Mouse (Mus musculus) yolk sac, embryonic 10.5 days (tissue): ENCODE data around the gene Cacnb3.

ENCODE experiments used
- DNase-seq: peaks from one replicate; pipeline ENCODE4 v3.0.0-alpha.2; 2017; ENCODE audit warnings: low spot score

Cacnb3 gene

GRCm38 (mm10) chr15:98609331-98610130, 21.1 kb upstream of the Cacnb3 start, which contains the start of gene Adcy6:
Adcy6 (minus strand) TSS chr15:98610076.
- peak; percentile 90 for DNase-seq

GRCm38 (mm10) chr15:98610131-98610633, 20.5 kb upstream of the Cacnb3 start:
- peak; percentile 21 for DNase-seq

- DNase-seq: no peak
These were observed 18.4 kb upstream of the Cacnb3 start for GRCm38 (mm10) chr15:98612229-98612628.

GRCm38 (mm10) chr15:98614551-98614950, 16.1 kb upstream of the Cacnb3 start:
- DNase-seq: no peak

GRCm38 (mm10) chr15:98614971-98615370, 15.7 kb upstream of the Cacnb3 start:
- no peak for DNase-seq

- no peak for DNase-seq
These were observed 14.9 kb upstream of the Cacnb3 start for GRCm38 (mm10) chr15:98615751-98616150.

GRCm38 (mm10) chr15:98616362-98617175, 14.1 kb upstream of the Cacnb3 start:
- DNase-seq: no peak

- DNase-seq: peak; percentile 62
These were observed 13.5 kb upstream of the Cacnb3 start for GRCm38 (mm10) chr15:98617176-98617537.

- no peak for DNase-seq
These were observed 8.4 kb upstream of the Cacnb3 start for GRCm38 (mm10) chr15:98622199-98622598.

GRCm38 (mm10) chr15:98622721-98623120, 7.9 kb upstream of the Cacnb3 start:
- no peak for DNase-seq

GRCm38 (mm10) chr15:98623361-98623821, 7.2 kb upstream of the Cacnb3 start:
- DNase-seq: no peak

GRCm38 (mm10) chr15:98626078-98626477, 4.6 kb upstream of the Cacnb3 start:
- no peak for DNase-seq

- DNase-seq: no peak
These were observed 4.0 kb upstream of the Cacnb3 start for GRCm38 (mm10) chr15:98626487-98627212.

GRCm38 (mm10) chr15:98628589-98629254, 1.9 kb upstream of the Cacnb3 start:
- DNase-seq: no peak

GRCm38 (mm10) chr15:98629464-98629863, 1.2 kb upstream of the Cacnb3 start:
- DNase-seq: no peak

GRCm38 (mm10) chr15:98631493-98631892, 853 bp downstream of the Cacnb3 start:
- peak; percentile 58 for DNase-seq

GRCm38 (mm10) chr15:98632107-98632744, 1.6 kb downstream of the Cacnb3 start:
- peak; percentile 72 for DNase-seq

- DNase-seq: no peak
These were observed 2.3 kb downstream of the Cacnb3 start for GRCm38 (mm10) chr15:98632921-98633320.

GRCm38 (mm10) chr15:98633822-98634470, 3.3 kb downstream of the Cacnb3 start:
- DNase-seq: no peak

- DNase-seq: peak; percentile 86
These were observed 4.0 kb downstream of the Cacnb3 start for GRCm38 (mm10) chr15:98634541-98635081.
